Mouse (Mus musculus) hindbrain, embryonic 10.5 days (tissue): Measurements from ENCODE around the gene Hsd17b3. TPM values are rescaled to one million over a fixed set of nuclear protein-coding genes. Genes with fewer than 3 reads are reported as not detected.
"Not testable (repeated sequence)": the region's sequence is repeated elsewhere in the genome, so short reads cannot be mapped to it uniquely, and the experiment has no call there.

Experiments
- DNase-seq: peaks from one replicate; pipeline ENCODE4 v3.0.0-alpha.2; 2017; ENCODE audit warnings: low spot score
- H3K27ac ChIP-seq: fragments of 300-500 bp; sonication (generic); 2 replicates; pipeline ENCODE4 v1.5.1; 2016; ENCODE audit warnings: mild to moderate bottlenecking, moderate library complexity
- H3K27me3 ChIP-seq: fragments of 300-500 bp; sonication (generic); 2 replicates; pipeline ENCODE4 v1.6.1; 2016; ENCODE audit warnings: mild to moderate bottlenecking; ENCODE audit not compliant: poor library complexity, insufficient read depth, severe bottlenecking
- H3K36me3 ChIP-seq: fragments of 300-500 bp; sonication (generic); 2 replicates; pipeline ENCODE4 v1.6.1; 2016; ENCODE audit warnings: mild to moderate bottlenecking, moderate library complexity
- H3K4me1 ChIP-seq: fragments of 300-500 bp; sonication (generic); replicated peaks from 2 replicates; pipeline ENCODE4 v1.6.1; 2016; ENCODE audit warnings: mild to moderate bottlenecking
- H3K4me3 ChIP-seq: fragments of 300-500 bp; sonication (generic); 2 replicates; pipeline ENCODE4 v1.5.1; 2016; ENCODE audit warnings: mild to moderate bottlenecking, moderate library complexity
- H3K9me3 ChIP-seq: fragments of 300-500 bp; sonication (generic); 2 replicates; pipeline ENCODE4 v1.6.1; 2016; ENCODE audit warnings: mild to moderate bottlenecking, moderate library complexity
- WGBS: fragments of 180-500 bp; shearing (Covaris S2); methylation state at CpG from one replicate; pipeline ENCODE4 v1.1.7; 2016; 5-methylcytosine and 5-hydroxymethylcytosine counted together
- polyA plus RNA-seq: library from polyadenylated mRNA; unstranded; fragments of >200 nt; fragmentation: Nextera tagmentation; extraction: Ambion mirVana; gene quantifications from 2 replicates; pipeline ENCODE4 v1.2.1, GENCODE M21; 2016

Gene Hsd17b3
- polyA plus RNA-seq, 1 experiment from 2014 or later, result not detected

GRCm38 (mm10) chr13:64076074-64076473 is 13.0 kb downstream of the Hsd17b3 start:
- no peaks in the 10 kb centered on the region for H3K9me3 ChIP-seq
- no peak overlapping the region for H3K27ac ChIP-seq
- DNase-seq, result no peak
- H3K4me1 ChIP-seq, result peaks cover 5% of the 10 kb centered on the region
- no peak overlapping the region for H3K4me3 ChIP-seq
- no peaks in the 10 kb centered on the region for H3K36me3 ChIP-seq
- no peaks in the 10 kb centered on the region for H3K27me3 ChIP-seq
- 83% methylated on average over 4 of the region's 4 CpGs for WGBS

- Histone ChIP-seq H3K27me3 (no peaks in the 10 kb centered on the region), H3K27ac (no peak overlapping the region), H3K4me3 (no peak overlapping the region), H3K36me3 (no peaks in the 10 kb centered on the region), H3K9me3 (no peaks in the 10 kb centered on the region), H3K4me1 (no peaks in the 10 kb centered on the region)
- no peak for DNase-seq
- WGBS, result 69% methylated on average over 3 of the region's 3 CpGs
Observed at GRCm38 (mm10) chr13:64066653-64067052, 22.4 kb downstream of the Hsd17b3 start.

GRCm38 (mm10) chr13:64064276-64064675 is 24.8 kb downstream of the Hsd17b3 start:
- H3K36me3 ChIP-seq, result no peaks in the 10 kb centered on the region
- H3K4me1 ChIP-seq, result no peaks in the 10 kb centered on the region
- no peaks in the 10 kb centered on the region for H3K27me3 ChIP-seq
- no peak for DNase-seq
- no peaks in the 10 kb centered on the region for H3K9me3 ChIP-seq
- H3K27ac ChIP-seq, result no peak overlapping the region
- H3K4me3 ChIP-seq, result no peak overlapping the region

GRCm38 (mm10) chr13:64060935-64061506 is 28.0 kb downstream of the Hsd17b3 start:
- 89% methylated on average over 5 of the region's 5 CpGs for WGBS
- Histone ChIP-seq H3K4me1 (peaks cover 5% of the 10 kb centered on the region), H3K9me3 (no peaks in the 10 kb centered on the region), H3K4me3 (no peak overlapping the region), H3K27me3 (no peaks in the 10 kb centered on the region), H3K36me3 (no peaks in the 10 kb centered on the region), H3K27ac (no peak overlapping the region)
- no peak for DNase-seq

- WGBS, result 62% methylated on average over 1 of the region's 1 CpGs
- H3K27me3 ChIP-seq, result no peaks in the 10 kb centered on the region
- no peak for DNase-seq
- H3K36me3 ChIP-seq, result no peaks in the 10 kb centered on the region
- no peak overlapping the region for H3K4me3 ChIP-seq
- peaks cover 20% of the 10 kb centered on the region for H3K9me3 ChIP-seq
- H3K27ac ChIP-seq, result no peak overlapping the region
- peaks cover 5% of the 10 kb centered on the region for H3K4me1 ChIP-seq
Observed at GRCm38 (mm10) chr13:64053959-64054358, 35.1 kb downstream of the Hsd17b3 start.

- not testable (repeated sequence) for DNase-seq, H3K27me3 ChIP-seq, H3K36me3 ChIP-seq, H3K27ac ChIP-seq, H3K4me1 ChIP-seq, H3K4me3 ChIP-seq
- peaks cover 20% of the 10 kb centered on the region for H3K9me3 ChIP-seq
- WGBS, result 90% methylated on average over 2 of the region's 2 CpGs
Observed at GRCm38 (mm10) chr13:64052281-64052680, 36.7 kb downstream of the Hsd17b3 start.

GRCm38 (mm10) chr13:64050895-64051294 is 38.1 kb downstream of the Hsd17b3 start:
- no peak overlapping the region for H3K4me3 ChIP-seq
- no peaks in the 10 kb centered on the region; the same call in 1 of the 2 replicates for H3K4me1 ChIP-seq
- no peaks in the 10 kb centered on the region for H3K36me3 ChIP-seq
- no peak for DNase-seq
- H3K27me3 ChIP-seq, result no peaks in the 10 kb centered on the region
- H3K9me3 ChIP-seq, result peaks cover 20% of the 10 kb centered on the region
- 64% methylated on average over 4 of the region's 4 CpGs for WGBS
- no peak overlapping the region for H3K27ac ChIP-seq

GRCm38 (mm10) chr13:64049535-64049934 is 39.5 kb downstream of the Hsd17b3 start:
- no peak for DNase-seq
- H3K4me3 ChIP-seq, result no peak overlapping the region
- peaks cover 16% of the 10 kb centered on the region for H3K9me3 ChIP-seq
- no peaks in the 10 kb centered on the region; the same call in 1 of the 2 replicates for H3K4me1 ChIP-seq
- H3K27me3 ChIP-seq, result no peaks in the 10 kb centered on the region
- H3K27ac ChIP-seq, result no peak overlapping the region
- H3K36me3 ChIP-seq, result no peaks in the 10 kb centered on the region

GRCm38 (mm10) chr13:64048467-64048866 is 40.6 kb downstream of the Hsd17b3 start:
- no peak for DNase-seq
- no peaks in the 10 kb centered on the region for H3K27me3 ChIP-seq
- H3K4me1 ChIP-seq, result no peaks in the 10 kb centered on the region; the same call in 1 of the 2 replicates
- WGBS, result 95% methylated on average over 2 of the region's 2 CpGs
- no peaks in the 10 kb centered on the region for H3K36me3 ChIP-seq
- no peak overlapping the region for H3K27ac ChIP-seq
- H3K9me3 ChIP-seq, result peaks cover 12% of the 10 kb centered on the region
- H3K4me3 ChIP-seq, result no peak overlapping the region

GRCm38 (mm10) chr13:64039976-64040375 is 49.1 kb downstream of the Hsd17b3 start:
- Histone ChIP-seq H3K4me3 (no peak overlapping the region), H3K27ac (no peak overlapping the region), H3K4me1 (peaks cover 16% of the 10 kb centered on the region), H3K27me3 (peaks cover 5% of the 10 kb centered on the region; the same call in 1 of the 2 replicates), H3K36me3 (no peaks in the 10 kb centered on the region), H3K9me3 (no peaks in the 10 kb centered on the region)
- no peak for DNase-seq
- WGBS, result 82% methylated on average over 10 of the region's 10 CpGs

GRCm38 (mm10) chr13:64038114-64038513 is 50.9 kb downstream of the Hsd17b3 start:
- Histone ChIP-seq H3K9me3 (no peaks in the 10 kb centered on the region), H3K27ac (no peak overlapping the region), H3K27me3 (peaks cover 18% of the 10 kb centered on the region), H3K4me3 (no peak overlapping the region), H3K36me3 (no peaks in the 10 kb centered on the region), H3K4me1 (peaks cover 20% of the 10 kb centered on the region)
- no peak for DNase-seq

- DNase-seq, result peak; percentile 76
Observed at GRCm38 (mm10) chr13:64036079-64037011, 52.7 kb downstream of the Hsd17b3 start.

GRCm38 (mm10) chr13:64035036-64035435 is 54.0 kb downstream of the Hsd17b3 start:
- H3K9me3 ChIP-seq, result no peaks in the 10 kb centered on the region
- H3K27ac ChIP-seq, result peak overlapping the region; percentile 69
- no peaks in the 10 kb centered on the region for H3K36me3 ChIP-seq
- peak; percentile 23 for DNase-seq
- WGBS, result 4% methylated on average over 8 of the region's 8 CpGs
- no peak overlapping the region for H3K4me3 ChIP-seq
- H3K4me1 ChIP-seq, result peaks cover 20% of the 10 kb centered on the region
- H3K27me3 ChIP-seq, result peaks cover 18% of the 10 kb centered on the region

More at GRCm38 (mm10) chr13:64036079-64037011, 52.7 kb downstream of the Hsd17b3 start:
- Histone ChIP-seq H3K27me3 (peaks cover 18% of the 10 kb centered on the region), H3K36me3 (no peaks in the 10 kb centered on the region), H3K4me3 (no peak overlapping the region), H3K4me1 (peaks cover 20% of the 10 kb centered on the region), H3K9me3 (no peaks in the 10 kb centered on the region), H3K27ac (no peak overlapping the region)
- WGBS, result 21% methylated on average over 13 of the region's 13 CpGs
